Mouse (Mus musculus): ENCODE results near the gene Hnrnpm.
A peak's percentile ranks its signal among the peaks of the same experiment; 100 is the strongest.

DNA sequence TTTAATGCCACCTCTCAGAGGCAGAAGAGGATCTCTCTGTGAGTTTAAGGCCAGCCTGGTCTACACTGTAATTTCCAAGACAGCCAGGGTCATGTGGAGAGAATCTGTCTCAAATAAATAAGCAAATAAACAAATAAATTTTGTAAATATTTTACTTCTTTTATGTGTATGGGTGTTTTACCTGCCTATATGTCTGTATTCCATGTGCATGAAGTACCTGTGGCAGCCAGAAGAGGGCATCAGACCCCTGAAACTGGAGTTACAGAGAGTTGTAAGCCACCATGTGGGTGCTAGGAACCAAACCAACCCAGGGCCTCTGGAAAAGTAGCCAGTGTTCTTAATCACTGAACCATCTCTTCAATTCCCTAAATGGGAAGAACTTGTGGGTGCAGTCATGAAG is 89.4 kb downstream of the Hnrnpm start:
- TF ChIP-seq CTCF (IDR thresholded peaks at IDR 0.05; ENCODE audit: control insufficient read depth, insufficient read depth, insufficient replicate concordance, low read depth, low read length) (peak; percentile 12; the same call in 1 of the 2 replicates), POLR2A (IDR thresholded peaks at IDR 0.05; ENCODE audit: control insufficient read depth, low read depth, low read length) (no peak)
